Mouse (Mus musculus) kidney, postnatal 10 days (tissue): ENCODE data around the gene Rps28.
"Not testable (repeated sequence)": the region's sequence is repeated elsewhere in the genome, so short reads cannot be mapped to it uniquely, and the experiment has no call there.

Experiments
- DNase-seq: peaks from one replicate; pipeline ENCODE4 v3.0.0; 2021; ENCODE audit warnings: mixed read lengths

Rps28 gene

DNA sequence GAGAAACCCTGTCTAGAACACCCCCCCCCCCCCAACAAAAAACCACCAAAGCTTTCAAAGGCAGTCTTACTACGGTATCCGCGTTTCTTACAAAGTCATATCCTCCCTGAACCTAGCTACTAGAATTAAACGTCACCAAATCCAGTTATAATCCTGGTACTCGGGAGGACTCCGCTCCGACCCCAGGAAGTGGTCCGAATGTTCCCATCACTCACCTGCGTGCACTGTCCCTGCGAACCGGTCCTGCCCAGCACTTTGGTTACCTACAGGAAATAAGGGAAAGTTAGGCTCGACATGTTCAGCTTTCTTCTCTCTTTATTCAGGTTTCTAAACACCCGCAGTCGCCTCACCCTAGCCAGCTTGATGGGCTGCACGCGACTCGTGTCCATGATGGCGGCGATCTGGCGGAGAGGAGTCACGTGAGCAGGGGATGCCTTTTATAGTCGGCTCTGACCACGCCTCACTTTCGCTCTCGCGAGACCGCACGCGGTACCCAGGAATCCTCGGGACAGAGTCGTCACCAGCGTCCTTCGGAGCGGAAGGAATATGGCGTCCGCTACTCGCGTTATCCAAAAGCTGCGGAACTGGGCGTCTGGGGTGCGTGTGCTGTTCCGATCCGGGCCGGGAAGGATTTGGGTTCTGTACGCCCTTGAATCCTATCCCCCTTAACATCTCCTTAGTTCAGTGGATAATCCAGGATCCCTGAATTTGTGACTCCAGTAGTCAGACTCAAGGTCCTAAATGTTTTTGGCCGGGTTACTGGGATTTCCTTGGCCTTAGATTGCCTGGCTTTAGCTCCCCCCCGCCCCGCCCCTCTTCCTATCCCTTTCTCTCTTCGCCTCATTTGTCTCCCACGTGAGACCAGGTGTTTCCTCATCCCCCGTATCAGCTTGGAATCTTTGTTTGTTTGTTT is at the start of gene Rps28, which contains the start of gene Ndufa7:
TSS of gene Rps28 (minus strand) at position 479 of the 913 bp plus-strand sequence.
TSS of gene Ndufa7 (plus strand) at position 489 of the 913 bp plus-strand sequence.
- peak; percentile 98 for DNase-seq

DNA sequence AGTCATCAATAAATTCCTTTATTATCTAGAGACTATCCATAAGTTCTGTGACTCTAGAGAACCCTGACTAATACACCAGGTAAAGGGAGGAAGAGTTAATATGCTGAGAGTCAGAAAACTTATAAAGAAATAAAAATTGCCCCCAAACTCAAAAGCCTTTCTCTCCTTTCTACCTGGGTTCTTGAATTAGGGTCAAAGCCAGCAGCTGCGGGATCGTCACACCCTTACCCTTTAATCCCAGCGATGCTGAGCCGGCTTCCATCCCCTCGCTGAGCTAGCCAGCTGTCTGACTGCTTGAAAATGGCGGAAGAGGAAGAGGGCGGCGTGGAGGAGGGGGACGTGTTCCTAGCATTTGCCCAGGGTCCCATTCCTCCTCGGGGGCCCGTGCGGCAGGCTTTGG is 49.2 kb upstream of the Rps28 start, which contains the start of gene Gm7029:
TSS of gene Gm7029 (plus strand) at position 301 of the 400 bp plus-strand sequence.
- DNase-seq, result not testable (repeated sequence)

DNA sequence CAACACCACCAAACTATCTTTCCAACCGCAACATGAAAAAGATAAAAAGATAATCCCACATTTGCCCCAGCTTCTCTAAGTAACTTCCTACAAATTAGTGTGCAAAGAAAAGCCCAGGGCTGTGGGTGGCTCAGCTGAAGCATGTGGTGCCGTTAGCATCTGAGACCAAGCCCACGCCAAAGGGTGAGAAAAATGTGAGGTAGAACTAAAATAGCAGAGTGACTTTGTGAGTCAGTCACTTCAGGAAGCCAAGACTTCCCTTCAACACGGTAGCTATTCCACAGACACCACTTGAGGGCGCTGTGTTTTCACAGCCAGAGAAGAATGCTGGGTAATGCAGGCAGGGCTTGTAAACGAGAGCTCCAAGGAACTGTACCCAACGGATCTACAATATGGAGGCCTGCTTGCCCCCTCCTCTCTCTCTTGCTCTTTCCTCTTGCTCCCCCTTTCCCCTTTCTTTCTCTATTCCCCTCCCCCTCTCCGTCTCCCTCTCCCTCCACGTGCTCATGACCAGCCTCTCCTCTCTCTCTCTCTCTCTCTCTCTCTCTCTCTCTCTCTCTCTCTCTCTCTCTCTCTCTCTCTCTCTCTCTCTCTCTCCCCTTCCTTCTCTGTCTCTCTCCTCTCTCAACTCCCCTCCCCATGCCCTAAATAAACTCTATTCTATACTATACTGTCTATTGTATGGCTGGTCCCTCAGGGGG is 41.1 kb upstream of the Rps28 start:
- peak; percentile 61 for DNase-seq

DNA sequence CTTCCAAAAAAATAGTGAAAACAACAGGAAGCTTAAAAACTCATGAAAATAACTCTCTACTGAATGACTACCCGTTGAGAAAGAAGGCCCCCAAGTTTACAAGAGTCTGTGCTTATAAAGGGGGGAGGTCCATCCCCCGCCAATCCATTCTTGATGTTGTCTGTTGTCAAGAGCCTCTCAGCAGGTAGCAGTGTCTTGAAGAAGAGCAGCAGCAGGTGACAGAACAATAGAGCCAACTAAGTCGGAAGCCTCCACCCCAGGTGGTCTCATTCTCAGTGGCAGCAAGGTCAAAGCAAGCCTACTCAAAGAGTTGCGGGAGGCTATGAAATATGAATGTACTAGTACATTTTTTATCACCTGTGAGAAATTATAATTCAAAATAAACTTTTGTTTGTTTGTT is 33.5 kb upstream of the Rps28 start:
- DNase-seq, result no peak

DNA sequence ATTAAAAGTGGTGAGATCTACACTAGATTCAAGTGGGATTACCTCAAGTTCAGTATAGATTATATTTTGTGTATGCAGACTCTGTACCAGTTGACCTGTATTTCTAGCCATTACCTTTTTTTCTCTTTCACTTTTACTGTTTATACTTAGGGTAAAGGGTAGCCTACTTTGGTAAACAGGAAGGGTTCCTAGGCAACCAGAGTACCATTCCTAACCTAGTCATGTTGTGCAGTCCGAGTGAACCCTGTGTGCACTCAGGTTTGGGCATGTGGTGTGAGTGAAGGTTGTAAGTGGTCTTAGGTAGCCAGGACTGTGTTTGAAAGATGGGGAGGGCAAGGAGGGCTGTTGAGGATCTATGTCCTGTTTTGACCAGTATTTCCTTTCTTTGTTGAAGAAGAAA is 27.0 kb upstream of the Rps28 start:
- no peak for DNase-seq

DNA sequence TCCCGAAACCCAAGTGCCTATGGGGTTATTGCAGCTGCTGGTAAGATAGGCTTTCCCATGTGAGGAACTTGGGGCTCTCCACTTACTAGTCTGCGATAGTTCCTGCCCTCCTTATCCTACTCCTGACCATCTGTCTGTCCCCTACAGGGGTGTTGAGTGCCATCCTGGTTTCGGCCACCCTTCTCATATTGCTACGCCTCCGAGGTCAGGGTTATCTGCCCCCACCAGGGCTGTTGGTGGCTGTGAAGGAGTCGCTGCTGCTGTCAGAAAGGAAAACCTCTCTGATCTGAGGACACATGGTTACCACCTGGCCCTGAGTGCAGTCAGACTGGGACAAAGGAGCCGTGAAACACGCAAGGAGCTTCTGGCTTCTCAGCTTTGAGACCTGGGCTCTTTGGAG is 23.8 kb upstream of the Rps28 start:
- DNase-seq, result no peak

DNA sequence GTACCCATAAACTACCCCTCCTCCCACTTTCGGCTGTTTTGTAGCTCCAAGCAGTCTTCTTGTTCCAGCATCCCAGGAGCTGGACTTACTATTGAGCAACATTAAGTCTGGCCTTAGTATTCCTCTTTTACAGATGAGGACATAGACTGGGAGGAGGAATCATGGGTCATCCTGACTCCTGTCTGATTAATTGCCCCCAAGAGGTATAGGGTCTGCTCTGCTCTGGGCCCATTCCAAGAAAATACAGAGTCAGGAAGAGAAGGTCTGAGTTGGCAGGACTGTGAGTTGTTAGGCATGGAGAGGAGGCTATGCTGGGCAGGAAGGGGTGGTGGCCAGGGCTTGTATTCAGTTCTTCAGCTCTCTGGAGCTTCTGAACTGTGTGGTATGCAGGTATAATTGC is 19.8 kb upstream of the Rps28 start:
- no peak for DNase-seq

DNA sequence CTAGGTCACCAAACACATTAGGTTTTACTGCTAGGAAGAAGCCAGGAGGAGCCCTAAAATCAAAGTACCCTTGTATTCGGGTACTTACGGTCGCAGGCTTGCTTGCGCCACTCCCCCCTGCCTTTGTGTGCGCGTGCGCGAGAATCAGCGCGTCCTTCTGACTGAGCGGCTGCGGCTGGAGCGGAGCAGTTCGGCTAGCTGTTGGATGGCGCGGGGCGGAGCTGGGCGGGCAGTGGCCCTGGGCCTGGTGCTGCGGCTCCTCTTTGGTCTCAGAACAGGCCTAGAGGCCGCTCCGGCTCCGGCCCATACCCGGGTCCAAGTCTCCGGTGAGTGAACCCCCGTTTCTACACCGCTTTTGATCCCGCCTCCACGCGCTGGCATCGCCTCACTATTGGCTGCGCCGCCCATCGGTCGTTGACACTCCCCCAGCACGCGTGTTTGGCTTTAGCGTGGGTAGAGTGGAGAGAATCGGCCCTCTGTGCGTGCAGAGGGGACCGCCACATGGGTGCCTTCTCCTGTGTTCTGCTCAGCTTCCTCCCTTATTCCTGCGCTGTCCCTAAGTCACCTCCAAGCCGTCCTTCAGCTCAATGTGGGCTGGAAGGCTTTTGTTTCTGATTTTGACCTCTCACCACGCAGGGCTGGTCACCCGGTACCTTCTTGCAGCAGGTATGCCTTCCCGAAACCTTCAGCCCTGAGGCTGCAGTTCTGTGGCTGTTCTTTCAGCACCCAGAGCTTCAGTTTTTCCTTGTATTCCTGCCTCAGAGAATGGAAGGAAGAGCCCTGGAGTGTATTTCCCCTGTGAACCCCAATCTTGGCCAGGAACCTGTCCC is 18.8 kb upstream of the Rps28 start, which contains the start of gene Cd320:
TSS of gene Cd320 (plus strand) at position 126 of the 830 bp plus-strand sequence.
- DNase-seq, result peak; percentile 94

DNA sequence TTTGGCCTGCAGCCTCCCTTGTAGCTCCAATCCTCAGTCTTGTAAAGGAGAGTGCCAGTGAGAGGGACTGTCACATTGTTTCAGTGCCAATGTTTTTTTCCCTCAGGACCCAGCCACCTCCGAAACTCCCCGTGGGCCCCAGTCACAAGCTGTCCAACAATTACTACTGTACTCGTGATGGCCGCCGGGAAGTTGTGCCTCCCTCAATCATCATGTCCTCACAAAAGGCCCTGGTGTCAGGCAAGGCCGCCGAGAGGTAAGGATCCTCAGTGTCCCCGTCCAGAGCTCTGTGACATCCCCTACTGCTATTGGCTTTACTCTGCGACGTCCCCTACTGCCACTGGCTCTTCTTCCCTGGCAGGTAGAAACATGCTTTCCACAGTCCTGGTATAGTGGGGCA is 5.2 kb upstream of the Rps28 start:
- no peak for DNase-seq

DNA sequence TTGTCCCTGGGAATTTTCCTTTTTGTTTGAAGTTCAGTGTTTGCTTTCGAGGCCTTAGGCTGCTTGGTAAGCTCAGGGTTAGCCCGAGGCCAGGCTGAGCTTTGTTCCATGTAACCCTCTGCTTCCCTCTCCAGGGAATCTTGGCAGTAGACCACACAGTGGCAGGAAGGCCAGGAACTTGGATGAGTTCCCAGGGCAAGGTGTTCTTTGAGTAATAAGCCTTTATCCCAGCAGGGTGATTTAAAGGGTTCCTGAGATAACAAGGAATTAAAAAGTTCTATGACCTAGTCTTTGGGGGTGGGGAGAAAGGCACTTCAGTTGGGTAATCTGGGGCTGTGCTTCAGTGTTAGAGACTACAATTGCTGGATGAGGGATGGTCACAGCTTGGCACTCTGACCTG is 4.5 kb upstream of the Rps28 start:
- DNase-seq, result peak; percentile 82

DNA sequence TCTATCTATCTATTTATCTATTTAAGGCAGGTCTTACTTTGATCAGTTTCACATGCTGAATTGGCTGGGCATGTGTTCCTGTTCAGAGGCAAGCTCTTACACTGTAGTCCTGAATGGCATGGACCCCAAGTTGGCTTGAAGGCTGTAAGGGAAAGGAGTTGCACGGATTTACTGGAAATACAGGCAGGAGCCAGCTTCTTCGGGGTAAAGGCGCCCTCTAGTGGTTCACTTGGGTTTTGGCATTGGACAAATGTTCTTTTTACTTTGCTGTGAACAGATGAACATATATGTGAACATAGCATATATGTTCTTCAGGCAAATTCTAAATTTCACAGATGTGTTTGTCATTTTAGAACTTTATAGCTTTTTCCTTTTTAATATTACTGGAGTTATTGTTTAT is 2.5 kb upstream of the Rps28 start:
- DNase-seq, result peak; percentile 84

DNA sequence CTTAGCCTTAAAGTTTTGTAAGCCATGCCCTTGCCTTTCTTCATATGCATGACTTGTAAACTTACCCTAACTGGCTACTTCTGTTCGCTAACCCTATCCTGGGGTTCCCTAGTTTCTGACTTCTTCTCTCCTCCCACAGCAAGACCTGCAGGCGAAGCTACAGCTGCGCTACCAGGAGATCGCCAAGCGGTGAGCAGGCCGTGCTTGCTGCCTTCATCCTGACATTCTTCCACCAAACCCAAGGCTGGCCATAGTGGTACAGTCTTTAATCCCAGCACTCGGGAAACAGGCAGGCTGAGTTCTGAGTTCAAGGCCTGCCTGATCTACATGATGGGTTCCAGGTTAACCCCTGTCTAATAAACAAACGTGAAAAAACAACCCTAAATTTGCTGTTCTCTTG is 1.1 kb upstream of the Rps28 start:
- DNase-seq, result no peak

DNA sequence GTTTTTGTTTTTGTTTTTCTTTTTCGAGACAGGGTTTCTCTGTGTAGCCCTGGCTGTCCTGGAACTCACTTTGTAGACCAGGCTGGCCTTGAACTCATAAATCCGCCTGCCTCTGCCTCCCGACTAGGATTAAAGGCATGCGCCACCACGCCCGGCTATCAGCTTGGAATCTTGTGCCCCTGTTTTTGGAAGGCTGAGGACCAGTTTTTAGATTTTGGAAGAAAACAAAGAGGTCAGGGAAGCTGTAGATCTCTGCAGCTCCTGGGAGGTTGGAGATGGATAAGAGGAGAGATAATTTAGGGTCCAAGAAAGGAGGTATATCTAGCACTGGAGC is 602 bp upstream of the Rps28 start:
- DNase-seq, result not testable (repeated sequence)

DNA sequence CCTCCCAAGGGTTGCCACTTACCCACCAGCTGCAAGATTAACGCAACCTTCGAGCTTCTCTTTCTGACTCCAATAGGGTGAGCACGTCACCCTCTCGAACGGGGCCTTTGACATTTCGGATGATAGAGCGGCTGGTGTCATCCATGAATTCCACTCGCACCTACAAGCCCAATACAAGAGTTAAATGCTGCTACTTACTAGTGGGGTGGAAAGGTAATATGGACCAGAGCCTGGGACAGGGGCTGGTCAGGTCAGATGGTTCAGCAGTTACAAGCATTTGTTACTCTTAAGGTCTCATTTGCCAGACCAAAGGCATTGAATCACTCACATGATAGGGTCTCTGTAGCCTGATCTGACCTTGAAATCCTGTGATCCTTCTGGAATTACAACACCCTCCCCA is 1.2 kb downstream of the Rps28 start:
- not testable (repeated sequence) for DNase-seq

DNA sequence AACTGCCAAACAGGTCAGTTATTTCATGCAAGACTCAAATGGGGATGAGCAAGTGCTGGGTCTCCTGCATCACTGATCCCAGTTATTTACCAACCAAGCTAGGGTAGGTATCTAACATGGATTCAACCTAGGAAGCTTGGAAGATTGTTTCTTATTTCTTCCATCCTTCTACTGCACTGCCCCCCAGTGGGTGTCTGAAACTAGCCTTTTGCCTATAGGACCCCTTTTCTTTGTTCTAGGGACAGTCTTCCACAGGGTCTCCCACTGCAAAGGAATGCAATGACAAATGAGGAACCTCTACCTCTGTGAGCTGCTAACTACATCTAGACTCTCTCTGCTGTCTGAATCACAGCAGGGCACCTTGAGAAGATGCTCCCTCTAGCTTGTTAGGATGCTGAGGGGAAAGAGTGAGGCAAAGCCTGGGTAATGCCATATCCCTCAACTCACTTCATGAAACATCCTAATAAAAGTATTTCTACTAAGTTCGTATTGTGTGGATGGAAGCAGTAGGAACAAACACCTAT is 1.9 kb downstream of the Rps28 start:
- no peak for DNase-seq

DNA sequence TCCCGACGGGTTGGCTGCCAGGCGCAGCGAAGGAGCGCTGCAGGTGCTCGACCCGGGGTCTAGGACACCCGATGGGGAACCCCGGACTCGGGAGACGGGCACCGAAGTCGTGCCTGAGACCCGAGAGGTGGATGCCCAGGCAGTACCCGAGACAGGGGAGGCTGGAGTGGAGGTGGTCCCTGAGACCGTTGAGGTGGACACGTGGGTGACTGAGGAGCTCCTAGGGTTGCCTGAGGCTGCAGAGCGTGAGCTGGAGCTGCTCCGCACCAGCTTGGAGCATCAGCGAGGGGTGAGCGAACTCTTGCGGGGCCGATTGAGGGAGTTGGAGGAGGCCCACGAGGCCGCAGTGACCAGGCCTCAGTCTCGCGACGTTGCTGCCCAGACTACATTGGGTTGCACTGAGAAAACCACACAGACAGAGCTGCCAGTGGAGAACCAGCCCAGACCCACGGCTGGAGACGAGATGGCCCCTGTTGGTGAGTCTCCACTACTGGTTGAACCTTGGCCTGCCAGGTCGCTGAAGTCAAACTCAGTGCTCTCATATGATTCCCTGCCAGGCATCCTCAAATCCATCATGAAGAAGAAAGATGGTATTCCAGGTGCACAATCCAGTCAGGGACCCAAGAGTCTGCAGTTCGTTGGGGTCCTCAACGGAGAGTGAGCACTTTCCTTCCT is 6.3 kb downstream of the Rps28 start:
- DNase-seq, result no peak

DNA sequence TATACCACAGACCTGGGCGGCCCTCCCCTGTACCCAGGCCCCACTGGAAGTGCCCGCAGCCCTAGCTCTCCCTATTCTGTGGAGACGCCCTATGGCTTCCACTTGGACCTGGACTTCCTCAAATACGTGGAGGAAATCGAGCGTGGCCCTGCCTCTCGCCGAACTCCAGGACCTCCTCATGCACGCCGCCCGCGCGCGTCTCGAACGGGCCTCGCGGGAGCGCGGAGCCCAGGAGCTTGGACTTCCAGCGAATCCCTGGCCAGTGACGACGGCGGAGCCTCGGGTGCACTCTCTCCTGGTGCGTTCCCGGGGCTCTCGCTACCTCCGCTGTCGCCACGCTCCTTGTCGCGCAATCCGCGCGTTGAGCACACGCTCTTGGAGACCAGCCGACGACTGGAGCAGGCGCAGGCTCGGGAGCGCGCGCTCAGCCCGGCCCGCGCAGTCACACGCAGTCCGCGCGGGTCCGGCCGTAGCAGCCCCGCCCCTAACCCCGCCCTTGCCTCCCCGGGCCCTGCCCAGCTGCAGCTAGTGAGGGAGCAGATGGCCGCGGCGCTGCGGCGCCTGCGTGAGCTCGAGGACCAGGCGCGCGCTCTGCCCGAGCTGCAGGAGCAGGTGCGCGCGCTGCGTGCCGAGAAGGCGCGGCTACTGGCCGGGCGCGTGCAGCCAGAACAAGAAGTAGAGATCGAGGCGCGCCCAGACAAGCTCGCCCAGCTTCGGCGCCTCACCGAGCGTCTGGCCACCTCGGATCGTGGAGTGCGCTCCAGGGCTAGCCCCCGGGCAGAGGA is 7.0 kb downstream of the Rps28 start:
- peak; percentile 95 for DNase-seq

DNA sequence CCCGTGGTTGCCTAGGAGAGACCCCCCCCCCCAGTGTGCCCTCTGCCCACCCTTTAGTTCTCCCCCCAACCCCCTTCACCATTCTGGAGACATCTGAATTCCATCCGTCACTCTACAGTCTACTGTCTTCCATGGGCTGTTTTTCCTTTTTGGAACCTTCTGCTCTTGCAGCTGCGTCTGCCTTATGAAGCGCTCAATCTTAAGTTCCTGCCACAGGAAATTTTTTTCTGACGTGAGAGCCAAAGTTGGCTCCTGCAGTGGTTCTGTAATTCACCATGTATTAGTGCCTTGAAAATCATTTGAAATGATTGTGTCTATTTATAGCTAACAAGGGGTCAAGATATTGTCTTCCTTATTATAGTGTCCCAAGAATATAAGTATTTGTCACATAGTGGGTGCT is 7.8 kb downstream of the Rps28 start:
- no peak for DNase-seq

DNA sequence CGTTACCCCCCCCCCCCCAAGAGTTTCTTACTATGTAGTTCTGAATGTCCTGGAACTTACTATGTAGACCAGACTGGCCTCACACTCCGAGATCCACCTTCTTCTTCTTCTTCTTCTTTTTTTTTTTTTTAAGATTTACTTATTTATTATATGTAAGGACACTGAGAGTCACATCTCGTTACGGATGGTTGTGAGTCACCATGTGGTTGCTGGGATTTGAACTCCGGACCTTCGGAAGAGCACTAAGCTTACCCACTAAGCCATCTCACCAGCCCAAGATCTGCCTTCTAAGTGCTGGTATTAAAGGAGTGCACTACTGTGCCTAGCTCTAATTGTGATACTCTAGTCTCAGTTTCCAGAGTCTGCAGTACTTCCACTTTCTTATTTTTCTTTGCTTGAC is 9.0 kb downstream of the Rps28 start:
- no peak for DNase-seq

DNA sequence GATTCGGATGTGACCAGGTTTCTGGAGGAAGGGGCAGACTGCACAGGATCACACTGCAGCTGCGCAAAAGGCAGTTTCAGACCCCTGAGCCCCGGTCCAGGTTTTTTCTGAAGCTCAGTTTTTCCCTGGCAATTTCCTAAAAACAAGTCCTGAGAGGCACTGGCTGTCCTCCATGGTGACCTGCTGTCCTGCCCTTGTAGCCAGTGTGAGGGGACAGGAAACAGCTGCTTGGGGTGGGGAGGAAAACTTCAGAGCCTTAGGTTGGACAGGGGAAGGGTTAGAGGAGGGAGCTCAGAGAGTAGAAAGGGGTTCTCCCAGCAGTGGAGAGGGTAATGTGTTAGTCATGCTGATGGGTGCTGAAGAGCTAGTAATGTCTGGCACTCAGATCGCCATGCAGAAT is 11.4 kb downstream of the Rps28 start:
- DNase-seq, result peak; percentile 67

DNA sequence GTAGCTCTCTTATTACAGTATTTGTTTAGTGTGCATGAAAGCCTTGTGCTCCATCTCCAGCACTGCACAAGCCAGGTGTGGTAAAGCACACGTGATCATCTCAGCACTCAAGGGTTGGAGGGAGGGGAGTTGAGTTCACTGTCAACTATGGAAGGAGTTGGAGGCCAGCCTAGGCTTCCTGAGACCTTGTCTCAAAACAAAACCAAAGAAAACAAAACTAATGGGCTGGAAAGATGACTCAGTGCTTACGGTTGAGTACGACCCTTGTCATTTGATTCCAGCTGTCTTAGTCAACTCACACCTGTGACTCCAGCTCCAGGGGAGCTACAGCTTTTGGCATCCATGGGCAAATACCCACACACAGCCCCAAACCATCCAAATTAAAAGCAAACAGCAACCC is 11.9 kb downstream of the Rps28 start:
- DNase-seq, result peak; percentile 36
